Mouse (Mus musculus) embryonic facial prominence, embryonic 10.5 days (tissue): Measurements from ENCODE around the gene Lgals4. TPM values are rescaled to one million over a fixed set of nuclear protein-coding genes. Genes with fewer than 3 reads are reported as not detected.
"Not testable (repeated sequence)": the region's sequence is repeated elsewhere in the genome, so short reads cannot be mapped to it uniquely, and the experiment has no call there.

Experiments
- DNase-seq: peaks from one replicate; pipeline ENCODE4 v3.0.0-alpha.2; 2017; ENCODE audit warnings: low spot score
- H3K27ac ChIP-seq: fragments of 300-500 bp; sonication (generic); replicated peaks from 2 replicates; pipeline ENCODE4 v1.5.1; 2016; ENCODE audit warnings: mild to moderate bottlenecking
- H3K27me3 ChIP-seq: fragments of 300-500 bp; sonication (generic); replicated peaks from 2 replicates; pipeline ENCODE4 v1.6.1; 2016; ENCODE audit warnings: low read depth, mild to moderate bottlenecking; ENCODE audit not compliant: poor library complexity, severe bottlenecking
- H3K36me3 ChIP-seq: fragments of 300-500 bp; sonication (generic); replicated peaks from 2 replicates; pipeline ENCODE4 v1.6.1; 2016; ENCODE audit warnings: mild to moderate bottlenecking, moderate library complexity
- H3K4me1 ChIP-seq: fragments of 300-500 bp; sonication (generic); 2 replicates; pipeline ENCODE4 v1.6.1; 2016
- H3K4me3 ChIP-seq: fragments of 300-500 bp; sonication (generic); 2 replicates; pipeline ENCODE4 v1.5.1; 2016; ENCODE audit warnings: mild to moderate bottlenecking, moderate library complexity
- H3K9me3 ChIP-seq: fragments of 300-500 bp; sonication (generic); 2 replicates; pipeline ENCODE4 v1.6.1; 2016; ENCODE audit warnings: mild to moderate bottlenecking
- WGBS: fragments of 180-500 bp; shearing (Covaris S2); methylation state at CpG from one replicate; pipeline ENCODE4 v1.1.7; 2016; 5-methylcytosine and 5-hydroxymethylcytosine counted together
- polyA plus RNA-seq: library from polyadenylated mRNA; unstranded; fragments of >200 nt; fragmentation: Nextera tagmentation; extraction: Ambion mirVana; gene quantifications from 2 replicates; pipeline ENCODE4 v1.2.1, GENCODE M21; 2016

The Lgals4 gene
- polyA plus RNA-seq, 1 experiment from 2014 or later, result 4.4 TPM

DNA sequence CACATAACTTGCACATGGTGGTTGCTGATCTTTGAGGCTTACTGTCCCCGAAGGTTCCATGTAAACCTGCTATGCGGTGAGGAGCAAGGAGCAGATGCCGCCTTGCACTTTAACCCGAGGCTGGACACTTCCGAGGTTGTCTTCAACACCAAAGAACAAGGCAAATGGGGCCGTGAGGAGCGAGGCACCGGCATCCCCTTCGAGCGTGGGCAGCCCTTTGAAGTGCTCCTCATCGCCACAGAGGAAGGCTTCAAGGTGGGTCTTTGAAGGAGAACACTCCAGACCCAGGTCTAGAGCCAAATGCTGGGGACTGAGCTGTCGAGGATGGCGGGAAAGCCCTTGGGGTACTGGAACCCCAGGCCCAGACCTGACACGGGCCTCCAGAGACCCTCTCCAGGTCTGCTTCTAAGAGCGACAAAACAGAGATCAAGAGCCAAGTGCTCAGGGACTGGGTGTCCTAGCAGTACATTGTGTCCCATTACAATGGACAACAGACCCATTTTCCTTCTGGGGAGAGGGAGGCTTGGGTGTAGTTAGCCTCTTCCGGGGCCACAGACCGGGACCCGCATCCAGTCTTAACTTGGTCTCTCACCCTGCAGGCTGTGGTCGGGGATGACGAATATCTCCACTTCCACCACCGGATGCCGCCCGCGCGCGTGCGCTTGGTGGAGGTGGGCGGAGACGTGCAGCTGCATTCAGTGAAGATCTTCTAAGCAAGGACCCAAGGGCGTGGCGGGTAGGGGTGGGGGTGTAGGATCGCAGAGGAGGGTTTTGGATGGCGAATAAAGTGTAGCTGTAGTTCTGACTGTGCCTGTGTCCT lies 32.0 kb downstream of the Lgals4 start:
- Histone ChIP-seq H3K9me3 (no peaks in the 10 kb centered on the region), H3K36me3 (no peaks in the 10 kb centered on the region), H3K4me1 (peaks cover 26% of the 10 kb centered on the region), H3K27me3 (no peaks in the 10 kb centered on the region; the same call in none of the 2 replicates), H3K27ac (peak overlapping the region; percentile 32), H3K4me3 (peak overlapping the region; percentile 46)
- 45% methylated on average over 33 of the region's 33 CpGs for WGBS
- peak; percentile 79 for DNase-seq

- 91% methylated on average over 28 of the region's 28 CpGs for WGBS
- H3K4me1 ChIP-seq, result peaks cover 26% of the 10 kb centered on the region
- no peaks in the 10 kb centered on the region for H3K36me3 ChIP-seq
- H3K9me3 ChIP-seq, result no peaks in the 10 kb centered on the region
- H3K27ac ChIP-seq, result peak overlapping the region; percentile 71
- H3K4me3 ChIP-seq, result 0 out of 2 replicates have a peak overlapping the region, but pooled peaks have one; percentile 32
- H3K27me3 ChIP-seq, result no peaks in the 10 kb centered on the region; the same call in none of the 2 replicates
- DNase-seq, result no peak
Measured at GRCm38 (mm10) chr7:28866769-28867507, 33.3 kb downstream of the Lgals4 start.

DNA sequence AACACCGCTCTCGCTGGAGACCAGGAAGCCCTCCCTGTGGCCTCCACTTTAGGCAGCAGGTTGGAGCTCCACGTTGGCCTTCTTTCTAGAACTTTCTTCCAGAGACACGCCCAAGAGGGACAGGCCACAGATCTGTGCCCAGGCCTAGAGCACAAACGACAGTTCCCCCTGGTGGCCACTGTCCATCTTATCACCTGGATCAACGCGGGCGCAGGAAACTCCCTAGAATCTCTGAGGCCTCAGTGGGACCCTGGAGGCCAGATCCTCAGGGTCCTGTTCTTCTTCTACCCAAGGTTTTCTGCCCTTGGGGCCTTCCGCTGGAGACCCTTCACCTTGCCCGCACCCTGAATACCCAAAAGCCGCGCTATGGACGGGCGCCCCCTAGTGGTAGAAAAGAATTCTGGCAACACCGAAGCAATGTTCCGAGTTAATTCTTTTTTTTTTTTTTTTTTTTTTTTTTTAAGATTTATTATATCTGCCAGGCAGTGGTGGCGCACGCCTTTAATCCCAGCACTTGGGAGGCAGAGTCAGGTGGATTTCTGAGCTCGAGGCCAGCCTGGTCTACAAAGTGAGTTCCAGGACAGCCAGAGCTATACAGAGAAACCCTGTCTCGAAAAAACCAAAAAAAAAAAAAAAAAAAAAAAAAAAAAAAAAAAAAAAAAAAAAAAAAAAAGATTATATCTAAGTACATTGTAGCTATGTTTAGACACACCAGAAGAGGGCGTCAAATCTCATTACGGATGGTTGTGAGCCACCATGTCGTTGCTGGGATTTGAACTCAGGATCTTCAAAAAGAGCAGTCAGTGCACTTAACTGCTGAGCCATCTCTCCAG lies 34.1 kb downstream of the Lgals4 start:
- H3K4me1 ChIP-seq, result peaks cover 26% of the 10 kb centered on the region
- H3K4me3 ChIP-seq, result peak overlapping the region; percentile 32
- H3K27me3 ChIP-seq, H3K9me3 ChIP-seq, H3K36me3 ChIP-seq: not testable (repeated sequence)
- peak overlapping the region; percentile 71 for H3K27ac ChIP-seq
- DNase-seq, result peak; percentile 80
- WGBS, result 29% methylated on average over 23 of the region's 23 CpGs

GRCm38 (mm10) chr7:28870901-28871664 lies 37.4 kb downstream of the Lgals4 start:
- Histone ChIP-seq H3K4me1 (peaks cover 24% of the 10 kb centered on the region), H3K9me3 (no peaks in the 10 kb centered on the region), H3K4me3 (no peak overlapping the region), H3K36me3 (no peaks in the 10 kb centered on the region), H3K27me3 (no peaks in the 10 kb centered on the region), H3K27ac (no peak overlapping the region)
- 89% methylated on average over 24 of the region's 24 CpGs for WGBS
- DNase-seq, result no peak

DNA sequence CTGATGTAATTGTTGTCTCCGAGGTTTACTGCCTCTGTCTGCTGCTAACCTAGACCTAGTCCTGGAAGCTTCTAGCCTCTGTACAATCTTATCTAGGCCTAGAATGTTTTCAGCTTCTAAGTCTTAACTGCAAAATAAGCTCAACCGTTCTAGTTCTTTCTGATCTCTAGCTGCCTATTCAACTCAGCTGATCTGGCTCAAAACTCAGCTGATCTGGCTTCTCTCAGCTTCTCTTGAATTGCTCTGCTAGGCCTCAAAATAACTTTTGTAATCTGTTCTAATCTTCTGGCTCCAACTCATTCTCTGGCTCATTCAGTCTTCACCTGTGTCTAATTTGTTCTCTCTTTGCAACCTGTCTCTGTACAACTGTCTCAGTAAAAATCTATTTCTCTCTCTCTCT lies 40.9 kb downstream of the Lgals4 start:
- H3K4me3 ChIP-seq, result no peak overlapping the region
- WGBS, result 72% methylated on average over 2 of the region's 2 CpGs
- H3K27ac ChIP-seq, result no peak overlapping the region
- peaks cover 18% of the 10 kb centered on the region for H3K4me1 ChIP-seq
- H3K9me3 ChIP-seq, result no peaks in the 10 kb centered on the region
- no peak for DNase-seq
- H3K27me3 ChIP-seq, result no peaks in the 10 kb centered on the region
- H3K36me3 ChIP-seq, result no peaks in the 10 kb centered on the region

DNA sequence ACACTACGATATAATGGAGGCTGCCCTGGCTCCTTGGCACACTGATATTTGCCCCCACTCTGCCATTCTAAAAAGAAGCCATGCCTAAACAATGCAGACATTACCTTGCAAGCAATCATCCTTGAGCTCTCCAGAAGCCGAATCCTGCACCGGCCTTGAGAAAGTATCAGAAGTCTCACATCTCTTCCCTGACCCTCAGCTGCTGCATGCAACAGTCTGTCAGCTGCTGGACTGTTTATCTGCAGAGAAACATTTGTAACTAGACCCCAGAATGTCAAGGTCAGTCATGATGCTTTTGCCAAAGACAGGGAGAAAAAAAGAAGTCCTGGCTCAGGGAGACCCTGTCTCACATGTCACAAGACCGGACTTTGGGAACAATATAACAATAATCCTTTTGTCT lies 42.4 kb downstream of the Lgals4 start:
- no peaks in the 10 kb centered on the region for H3K27me3 ChIP-seq
- 72% methylated on average over 4 of the region's 4 CpGs for WGBS
- H3K36me3 ChIP-seq, result no peaks in the 10 kb centered on the region
- H3K4me1 ChIP-seq, result peaks cover 25% of the 10 kb centered on the region
- no peaks in the 10 kb centered on the region for H3K9me3 ChIP-seq
- H3K27ac ChIP-seq, result no peak overlapping the region
- DNase-seq, result no peak
- H3K4me3 ChIP-seq, result no peak overlapping the region

DNA sequence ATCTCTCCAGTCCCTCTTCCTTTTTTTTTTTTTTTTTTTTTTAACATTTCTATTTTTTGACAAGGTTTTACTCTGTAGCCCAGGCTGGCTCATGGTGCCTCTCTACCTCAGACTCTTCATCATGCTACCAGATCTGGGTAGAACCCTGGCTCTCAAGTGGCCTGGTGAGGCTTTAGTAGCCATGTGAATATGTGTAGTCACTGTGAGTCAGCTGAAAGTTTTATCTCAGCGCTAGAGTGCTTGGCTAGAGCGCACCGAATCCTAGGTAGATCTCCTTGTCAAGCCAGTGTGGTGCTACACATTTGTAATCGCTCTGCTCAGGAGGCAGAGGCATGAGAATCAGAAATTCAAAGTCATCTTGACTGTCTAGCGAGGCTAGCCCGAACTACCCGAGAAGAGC lies 43.5 kb downstream of the Lgals4 start:
- no peaks in the 10 kb centered on the region for H3K36me3 ChIP-seq
- no peaks in the 10 kb centered on the region for H3K27me3 ChIP-seq
- peaks cover 36% of the 10 kb centered on the region for H3K4me1 ChIP-seq
- H3K4me3 ChIP-seq, result no peak overlapping the region
- no peaks in the 10 kb centered on the region for H3K9me3 ChIP-seq
- H3K27ac ChIP-seq, result no peak overlapping the region
- no peak for DNase-seq
- 91% methylated on average over 7 of the region's 7 CpGs for WGBS

DNA sequence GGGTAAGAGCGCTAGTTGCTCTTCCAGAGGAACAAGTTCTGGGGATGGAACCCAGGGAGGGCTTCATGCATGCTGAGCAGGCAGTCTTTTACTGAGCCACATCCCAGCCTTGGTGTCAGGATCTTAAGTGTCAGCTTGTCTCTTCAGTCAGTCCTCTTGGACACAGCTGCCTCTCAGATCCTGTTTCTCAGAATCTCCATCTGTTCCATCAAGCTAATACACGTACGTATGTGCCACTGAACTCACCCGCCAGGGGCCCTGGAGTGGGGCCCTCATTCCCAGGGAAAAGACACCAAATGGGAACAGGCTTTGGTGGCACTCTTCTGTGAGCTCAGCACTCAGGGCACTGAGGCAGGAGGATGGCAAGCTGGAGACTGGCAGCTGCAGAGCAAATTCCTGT lies 44.2 kb downstream of the Lgals4 start:
- Histone ChIP-seq H3K27ac (no peak overlapping the region), H3K4me3 (no peak overlapping the region), H3K4me1 (peaks cover 37% of the 10 kb centered on the region), H3K9me3 (no peaks in the 10 kb centered on the region), H3K36me3 (no peaks in the 10 kb centered on the region), H3K27me3 (no peaks in the 10 kb centered on the region)
- 84% methylated on average over 4 of the region's 4 CpGs for WGBS
- peak; percentile 7 for DNase-seq

DNA sequence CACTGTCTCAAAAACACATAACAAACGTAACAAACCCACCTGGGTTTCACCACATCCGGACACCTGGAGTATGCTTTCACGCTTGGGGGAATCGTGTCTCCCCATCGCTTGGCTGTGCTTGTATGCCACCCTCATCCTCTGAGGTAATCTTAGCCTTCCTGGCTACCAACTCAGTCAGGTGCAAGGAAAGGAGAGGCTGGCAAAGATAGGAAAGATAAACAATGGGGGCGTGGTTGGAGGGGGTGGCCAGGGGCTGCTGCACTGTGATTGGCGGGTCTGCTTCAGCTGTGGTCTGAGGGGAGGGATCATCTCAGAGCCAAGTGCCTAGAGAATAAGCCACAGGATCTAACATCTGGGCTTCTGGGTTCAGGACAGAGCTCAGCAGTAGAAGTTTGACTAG lies 46.0 kb downstream of the Lgals4 start:
- Histone ChIP-seq H3K4me1 (peaks cover 26% of the 10 kb centered on the region), H3K4me3 (no peak overlapping the region), H3K9me3 (no peaks in the 10 kb centered on the region), H3K27me3 (no peaks in the 10 kb centered on the region), H3K36me3 (no peaks in the 10 kb centered on the region), H3K27ac (no peak overlapping the region)
- WGBS, result 75% methylated on average over 7 of the region's 7 CpGs
- no peak for DNase-seq

- no peak for DNase-seq
- Histone ChIP-seq H3K4me3 (no peak overlapping the region), H3K9me3 (no peaks in the 10 kb centered on the region), H3K27ac (no peak overlapping the region; the same call in 1 of the 2 replicates), H3K27me3 (0 out of 2 replicates have a peak, but pooled peaks cover under 1% of the 10 kb centered on the region), H3K36me3 (no peaks in the 10 kb centered on the region), H3K4me1 (peaks cover 25% of the 10 kb centered on the region)
- WGBS, result 71% methylated on average over 10 of the region's 10 CpGs
Measured at GRCm38 (mm10) chr7:28880554-28880953, 46.9 kb downstream of the Lgals4 start.

DNA sequence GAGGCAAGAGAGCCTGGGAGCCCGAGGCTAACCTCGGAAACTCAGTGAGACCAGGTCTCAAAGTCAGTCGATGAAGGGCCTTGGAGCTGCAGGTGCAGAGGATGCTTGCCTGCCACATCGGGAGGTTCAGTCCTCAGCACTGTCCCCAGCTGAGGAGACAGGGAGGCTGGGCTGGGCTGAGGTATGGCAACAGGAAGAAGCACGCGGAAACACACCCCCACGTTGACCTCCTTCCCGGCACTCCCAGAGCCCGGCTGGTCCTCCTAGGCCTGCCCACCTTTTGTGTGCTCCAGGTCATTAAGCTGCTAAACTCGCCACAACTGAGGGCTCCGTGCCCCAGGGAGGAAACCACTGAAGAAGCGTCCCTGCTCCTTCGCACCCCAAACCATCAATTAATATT lies 47.5 kb downstream of the Lgals4 start, which contains the start of gene Capn12:
Gene Capn12 (plus strand): TSS at position 224 of the 400 bp plus-strand sequence.
- Histone ChIP-seq H3K9me3 (no peaks in the 10 kb centered on the region), H3K36me3 (no peaks in the 10 kb centered on the region), H3K27me3 (peaks cover 7% of the 10 kb centered on the region; the same call in 1 of the 2 replicates), H3K27ac (peak within 1 kb of the TSS; percentile 54), H3K4me3 (no peak within 1 kb of the TSS), H3K4me1 (peaks cover 21% of the 10 kb centered on the region)
- DNase-seq, result no peak
- 41% methylated on average over 13 of the region's 13 CpGs for WGBS
